Mouse (Mus musculus) liver, postnatal 0 days (tissue): Measurements from ENCODE around the gene Emc7.

ENCODE experiments used
- CTCF ChIP-seq: sonication (generic); IDR thresholded peaks from 2 replicates; pipeline ENCODE4 v1.5.1; 2016; ENCODE audit warnings: antibody characterized with exemption, low read depth
- EP300 ChIP-seq: IDR thresholded peaks from 2 replicates; pipeline ENCODE4 v1.6.1; 2016; ENCODE audit warnings: antibody characterized with exemption, low read depth, mild to moderate bottlenecking

- TF ChIP-seq CTCF (no peak), EP300 (no peak)
These were observed 16.2 kb downstream of the Emc7 start for GRCm38 (mm10) chr2:112470961-112471381.
